Mouse (Mus musculus) liver, adult 2 months (tissue): ENCODE measurements around the gene Elmsan1.

ENCODE experiments used
- CTCF ChIP-seq: fragments of 200-500 bp; IDR thresholded peaks from 2 replicates; pipeline ENCODE4 v1.5.1; 2011; ENCODE audit warnings: low read depth, low read length, control low read depth
- POLR2A ChIP-seq: fragments of 200-500 bp; IDR thresholded peaks from 2 replicates; pipeline ENCODE4 v1.6.1; 2011; ENCODE audit warnings: low read length, control low read depth; ENCODE audit not compliant: insufficient read depth; ENCODE audit errors: extremely low read depth

DNA sequence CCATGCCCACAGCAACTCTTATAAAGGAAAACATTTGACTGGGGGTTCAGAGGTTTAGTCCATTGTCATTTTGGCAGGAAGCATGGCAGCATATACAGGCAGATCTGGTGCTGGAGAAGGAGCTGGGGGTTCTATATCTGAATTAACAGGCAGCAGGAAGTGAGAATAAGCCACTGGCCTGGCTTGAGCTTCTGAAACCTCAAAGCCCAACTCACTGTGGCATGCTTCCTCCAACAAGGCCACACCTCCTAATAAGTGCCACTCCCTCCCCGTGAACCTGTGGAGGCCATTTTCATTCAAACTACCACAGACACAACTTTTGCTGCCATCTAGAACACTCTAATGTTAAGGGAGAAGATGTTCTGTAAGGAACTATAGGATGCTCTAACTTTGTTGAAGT is 111.0 kb downstream of the Elmsan1 start:
- TF ChIP-seq CTCF = no peak
- no peak for TF ChIP-seq POLR2A
